Comparison of ENCODE assay signal across 14 mouse cellular contexts in the genomic region with DNA sequence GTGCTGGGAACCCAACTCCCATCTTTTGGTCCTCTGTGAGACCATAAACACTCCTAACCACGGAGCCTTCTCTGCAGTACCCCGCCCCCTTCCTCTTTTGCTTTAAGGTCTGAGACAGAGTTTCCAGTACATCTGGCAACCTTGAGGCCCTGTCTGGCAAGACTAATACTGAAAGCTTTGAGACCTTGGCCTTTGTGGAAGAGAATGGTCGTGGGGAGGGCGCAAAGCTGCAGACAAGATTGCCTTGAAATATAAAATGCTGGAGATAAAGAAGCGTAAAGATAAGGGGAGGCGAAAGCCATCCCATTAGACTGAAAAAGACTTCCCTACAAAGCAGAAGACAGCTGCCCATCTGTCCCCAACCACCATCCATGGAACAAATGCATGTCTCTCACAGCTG. TPM values are rescaled to one million over a fixed set of nuclear protein-coding genes. Genes with fewer than 3 reads are reported as not detected.
DNase-seq lines count a peak whose midpoint lies in the region; ATAC-seq lines count a peak whose summit lies in the region.
"Had no signal": no experiment of that assay in that cellular context is flagged by ENCODE, and none has a peak within 500 bp of the region (broad histone marks: within the 10 kb centered on the region; RNA-seq: fewer than 3 reads in every experiment).

No protein-coding gene starts in this region.

- intact Hi-C loops in heart, postnatal 25 days (cut with DNase I) = no loop called here

- no peaks in the 10 kb centered on the region for H3K36me3 ChIP-seq in kidney, embryonic 16.5 days (ENCODE audit: insufficient read depth, low read length)
- H3K36me3 ChIP-seq in hindbrain, embryonic 15.5 days = no peaks in the 10 kb centered on the region
- peaks cover 6% of the 10 kb centered on the region for H3K36me3 ChIP-seq in midbrain, embryonic 14.5 days (ENCODE audit: control insufficient read depth, insufficient read depth, low read length)

- 79% methylated on average over 6 of the region's 6 CpGs for WGBS in kidney, embryonic 16.5 days
- WGBS in hindbrain, embryonic 15.5 days = 89% methylated on average over 6 of the region's 6 CpGs
- WGBS in midbrain, embryonic 14.5 days = 89% methylated on average over 6 of the region's 6 CpGs

- DNase-seq in kidney, adult 11 months = no peak
- peak; percentile 50 for DNase-seq in adrenal gland, postnatal 25 days
- DNase-seq in midbrain, embryonic 14.5 days = no peak
- no peak for DNase-seq in urinary bladder, postnatal 4 days (ENCODE audit: low spot score in 2 of 2)
- no peak for DNase-seq in lung, postnatal 14 days
- no peak for DNase-seq in heart, postnatal 25 days (ENCODE audit: low spot score)
- DNase-seq: cerebellum, adult 8-10 months; thymus, adult 2 months had no signal

- H3K9ac ChIP-seq in kidney, embryonic 16.5 days (replicated peaks; ENCODE audit: low read length) = no peak overlapping the region
- peak overlapping the region; percentile 74; the same call in 1 of the 2 replicates for H3K9ac ChIP-seq in hindbrain, embryonic 15.5 days
- H3K9ac ChIP-seq in midbrain, embryonic 14.5 days (replicated peaks; ENCODE audit: low read length) = peak overlapping the region; percentile 76

- H3K27me3 ChIP-seq in kidney, embryonic 16.5 days (ENCODE audit: insufficient read depth, low read length) = no peaks in the 10 kb centered on the region
- no peaks in the 10 kb centered on the region for H3K27me3 ChIP-seq in hindbrain, embryonic 15.5 days
- no peaks in the 10 kb centered on the region for H3K27me3 ChIP-seq in midbrain, embryonic 14.5 days (ENCODE audit: control insufficient read depth, insufficient read depth, low read length)
- H3K27me3 ChIP-seq: Patski had no signal

- 0 out of 2 replicates have a peak overlapping the region, but pooled peaks have one; percentile 81 for H3K4me2 ChIP-seq in kidney, embryonic 16.5 days (replicated peaks; ENCODE audit: low read depth, low read length)
- H3K4me2 ChIP-seq in hindbrain, embryonic 15.5 days = peak overlapping the region; percentile 90
- H3K4me2 ChIP-seq in midbrain, embryonic 14.5 days (ENCODE audit: low read length) = peak overlapping the region; percentile 68

- no peak overlapping the region for H3K4me3 ChIP-seq in kidney, embryonic 16.5 days (ENCODE audit: low read length)
- H3K4me3 ChIP-seq in hindbrain, embryonic 15.5 days = peak overlapping the region; percentile 64
- no peak overlapping the region; the same call in 1 of the 2 replicates for H3K4me3 ChIP-seq in midbrain, embryonic 14.5 days (replicated peaks; ENCODE audit: low read depth, low read length)

- no peaks in the 10 kb centered on the region for H3K9me3 ChIP-seq in kidney, embryonic 16.5 days (ENCODE audit: low read length)
- no peaks in the 10 kb centered on the region for H3K9me3 ChIP-seq in hindbrain, embryonic 15.5 days
- no peaks in the 10 kb centered on the region for H3K9me3 ChIP-seq in midbrain, embryonic 14.5 days (ENCODE audit: control insufficient read depth, low read length)

- H3K27ac ChIP-seq in kidney, embryonic 16.5 days (ENCODE audit: low read length) = no peak overlapping the region
- no peak overlapping the region for H3K27ac ChIP-seq in hindbrain, embryonic 15.5 days (replicated peaks)
- no peak overlapping the region for H3K27ac ChIP-seq in midbrain, embryonic 14.5 days (replicated peaks; ENCODE audit: low read depth, low read length)

- no peak for ATAC-seq in kidney, embryonic 16.5 days (ENCODE audit: low FRiP score, low TSS enrichment)
- ATAC-seq in hindbrain, embryonic 15.5 days (ENCODE audit: low FRiP score, low read depth) = no peak
- ATAC-seq in midbrain, embryonic 14.5 days (ENCODE audit: low FRiP score, low TSS enrichment) = no peak
- ATAC-seq: Patski had no signal

- peaks cover 15% of the 10 kb centered on the region; the same call in 1 of the 2 replicates for H3K4me1 ChIP-seq in kidney, embryonic 16.5 days (ENCODE audit: insufficient read depth, low read length)
- H3K4me1 ChIP-seq in hindbrain, embryonic 15.5 days (replicated peaks) = peaks cover 24% of the 10 kb centered on the region
- peaks cover 20% of the 10 kb centered on the region for H3K4me1 ChIP-seq in midbrain, embryonic 14.5 days (ENCODE audit: control insufficient read depth, insufficient read depth, low read length)

RNA-seq across cellular contexts. Expression of a gene that starts 1.3 kb away (rescaled TPM):
- polyA plus RNA-seq in kidney, embryonic 16.5 days (2015; fragmentation: Nextera tagmentation; extraction: Ambion mirVana) = 20.0 and 23.6 TPM in 2 replicates
- total RNA-seq in adrenal gland, postnatal 25 days (2021) = 1,338 and 1,408 TPM in 2 replicates
- 21.3 and 21.6 TPM in 2 replicates for polyA plus RNA-seq in hindbrain, embryonic 15.5 days (2015; fragmentation: Nextera tagmentation; extraction: Ambion mirVana)
- polyA plus RNA-seq in midbrain, embryonic 14.5 days (2014; fragmentation: Nextera tagmentation; extraction: Ambion mirVana) = 15.0 and 15.9 TPM in 2 replicates
- 1 to 10 TPM; 7.9 to 8.2 TPM for total RNA-seq in heart, postnatal 25 days (2021)

RNA-seq across cellular contexts. Expression of a gene that starts 8.5 kb away (rescaled TPM):
- not detected in 2 replicates for polyA plus RNA-seq in kidney, embryonic 16.5 days (2015; fragmentation: Nextera tagmentation; extraction: Ambion mirVana)
- 2.5 and 3.5 TPM in 2 replicates for total RNA-seq in adrenal gland, postnatal 25 days (2021)
- polyA plus RNA-seq in hindbrain, embryonic 15.5 days (2015; fragmentation: Nextera tagmentation; extraction: Ambion mirVana) = 0.64 and 0.73 TPM in 2 replicates
- 0.12 and 0.49 TPM in 2 replicates for polyA plus RNA-seq in midbrain, embryonic 14.5 days (2014; fragmentation: Nextera tagmentation; extraction: Ambion mirVana)
- total RNA-seq in heart, postnatal 25 days (2021) = under 1 TPM; 0.10 to 0.34 TPM
- polyA plus RNA-seq: gonadal fat pad, adult 2 months; Patski had no signal

RNA-seq across cellular contexts. Expression of a gene that starts 22.0 kb away (rescaled TPM):
- polyA plus RNA-seq in kidney, embryonic 16.5 days (2015; fragmentation: Nextera tagmentation; extraction: Ambion mirVana) = 0.40 and 0.42 TPM in 2 replicates
- 75.5 and 93.9 TPM in 2 replicates for total RNA-seq in adrenal gland, postnatal 25 days (2021)
- polyA plus RNA-seq in hindbrain, embryonic 15.5 days (2015; fragmentation: Nextera tagmentation; extraction: Ambion mirVana) = 1.3 and 1.5 TPM in 2 replicates
- polyA plus RNA-seq in midbrain, embryonic 14.5 days (2014; fragmentation: Nextera tagmentation; extraction: Ambion mirVana) = 0.72 and 1.4 TPM in 2 replicates
- 1 to 10 TPM; 1.1 to 1.5 TPM for total RNA-seq in heart, postnatal 25 days (2021)

RNA-seq across cellular contexts. Expression of a gene that starts 31.5 kb away (rescaled TPM):
- 0.64 TPM in 1 of 2 replicates, not detected in the other for polyA plus RNA-seq in kidney, embryonic 16.5 days (2015; fragmentation: Nextera tagmentation; extraction: Ambion mirVana)
- total RNA-seq in adrenal gland, postnatal 25 days (2021) = not detected in 2 replicates
- polyA plus RNA-seq in hindbrain, embryonic 15.5 days (2015; fragmentation: Nextera tagmentation; extraction: Ambion mirVana) = 0.07 and 0.34 TPM in 2 replicates
- not detected in 2 replicates for polyA plus RNA-seq in midbrain, embryonic 14.5 days (2014; fragmentation: Nextera tagmentation; extraction: Ambion mirVana)
- total RNA-seq in heart, postnatal 25 days (2021) = not detected
- total RNA-seq: layer of hippocampus, postnatal 10 days; neutrophil, adult 5-6 weeks had no signal
- polyA plus RNA-seq: gonadal fat pad, adult 2 months; Patski had no signal

RNA-seq across cellular contexts. Expression of a gene that starts 46.3 kb away (rescaled TPM):
- polyA plus RNA-seq in kidney, embryonic 16.5 days (2015; fragmentation: Nextera tagmentation; extraction: Ambion mirVana) = 0.05 TPM in 1 of 2 replicates, not detected in the other
- 0.62 and 0.79 TPM in 2 replicates for total RNA-seq in adrenal gland, postnatal 25 days (2021)
- 0.06 and 0.38 TPM in 2 replicates for polyA plus RNA-seq in hindbrain, embryonic 15.5 days (2015; fragmentation: Nextera tagmentation; extraction: Ambion mirVana)
- polyA plus RNA-seq in midbrain, embryonic 14.5 days (2014; fragmentation: Nextera tagmentation; extraction: Ambion mirVana) = 0.08 and 0.16 TPM in 2 replicates
- total RNA-seq in heart, postnatal 25 days (2021) = under 1 TPM in 1 of 2 experiments, not detected in 1; 0.20 TPM
- total RNA-seq: neutrophil, adult 5-6 weeks had no signal
- polyA plus RNA-seq: gonadal fat pad, adult 2 months had no signal
